Mouse (Mus musculus) yolk sac, embryonic 10.5 days (tissue): ENCODE measurements around the gene Dot1l.

Source experiments
- DNase-seq: peaks from one replicate; pipeline ENCODE4 v3.0.0-alpha.2; 2017; ENCODE audit warnings: low spot score

The Dot1l gene

DNA sequence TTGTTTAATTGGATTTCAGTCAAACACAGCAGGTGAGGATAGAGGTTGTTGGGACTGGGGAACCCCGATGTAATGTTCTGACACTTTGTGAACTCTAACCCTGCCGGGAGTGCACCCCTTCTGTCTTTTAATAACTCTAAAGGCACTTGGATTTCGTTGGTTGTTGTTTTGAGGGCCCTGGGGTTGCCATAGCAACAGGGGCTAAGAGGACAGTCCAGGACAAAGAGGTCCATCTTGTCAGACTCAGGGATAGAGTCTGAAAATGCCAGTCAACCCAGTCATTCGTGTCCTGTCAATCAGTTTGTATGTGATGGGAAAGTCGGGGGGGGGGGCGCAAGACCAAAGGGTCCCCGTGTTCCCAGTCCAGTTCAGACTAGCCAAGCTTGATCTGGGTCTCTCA is 77.8 kb downstream of the Dot1l start:
- DNase-seq, result no peak

DNA sequence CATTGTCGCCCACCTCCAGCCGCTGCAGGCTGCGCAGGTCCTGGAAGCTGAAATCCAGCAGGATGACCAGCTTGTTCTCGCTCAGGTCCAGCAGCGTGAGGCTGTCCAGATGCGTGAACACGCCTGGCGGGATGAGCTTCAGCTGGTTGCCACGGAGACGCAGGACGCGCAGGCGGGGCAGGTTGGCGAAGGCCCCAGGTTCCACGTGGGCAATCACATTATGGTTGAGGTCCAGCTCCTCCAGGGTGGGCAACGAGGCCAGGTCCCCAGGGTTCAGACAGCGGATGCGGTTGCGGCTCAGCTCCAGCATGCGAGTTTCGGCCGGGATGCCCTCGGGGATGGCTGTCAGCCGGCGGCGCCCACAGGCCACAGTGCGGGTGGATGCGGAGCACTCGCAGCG is 80.6 kb downstream of the Dot1l start:
- DNase-seq, result no peak

DNA sequence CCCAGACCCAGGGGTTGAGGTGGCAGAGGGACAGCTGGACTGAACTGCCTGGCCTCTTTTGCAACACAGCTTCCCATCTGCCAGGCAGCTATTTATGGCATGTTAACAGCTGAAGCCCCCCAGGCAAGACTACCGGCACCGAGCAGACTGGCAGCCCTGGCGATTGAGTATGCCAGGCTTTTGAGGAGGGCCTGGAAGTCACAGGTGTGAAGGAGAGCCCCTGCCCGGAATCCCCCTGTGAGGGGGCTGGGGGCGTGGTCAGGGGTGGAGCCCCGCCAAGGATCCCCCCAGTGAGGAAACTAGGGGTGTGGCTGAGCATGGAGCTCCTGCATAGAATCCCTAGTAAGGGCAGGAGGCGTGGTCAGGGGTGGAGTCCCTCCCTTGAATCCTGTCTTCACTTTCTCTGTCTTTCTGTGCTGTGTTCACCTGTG is 82.0 kb downstream of the Dot1l start:
- no peak for DNase-seq

DNA sequence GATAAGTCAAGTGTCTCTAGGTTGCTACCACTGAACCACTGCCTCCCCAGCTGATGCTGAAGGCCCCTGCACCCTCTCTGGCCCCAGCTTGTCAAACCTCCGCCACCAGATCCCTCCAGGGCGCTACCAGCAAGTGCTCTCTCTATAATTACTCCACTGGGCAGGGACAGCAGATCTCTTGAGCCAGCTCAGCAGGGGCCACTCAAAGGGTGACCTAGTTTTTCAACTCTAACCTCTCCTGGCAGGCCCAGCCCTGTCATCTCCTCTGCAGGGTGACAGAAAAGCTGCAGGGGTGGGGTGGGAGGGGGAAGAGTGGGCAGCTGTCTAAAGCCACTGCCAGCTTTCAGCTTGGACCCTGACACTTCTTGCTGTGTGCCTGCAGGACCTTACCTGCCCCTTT is 82.8 kb downstream of the Dot1l start:
- DNase-seq, result no peak

DNA sequence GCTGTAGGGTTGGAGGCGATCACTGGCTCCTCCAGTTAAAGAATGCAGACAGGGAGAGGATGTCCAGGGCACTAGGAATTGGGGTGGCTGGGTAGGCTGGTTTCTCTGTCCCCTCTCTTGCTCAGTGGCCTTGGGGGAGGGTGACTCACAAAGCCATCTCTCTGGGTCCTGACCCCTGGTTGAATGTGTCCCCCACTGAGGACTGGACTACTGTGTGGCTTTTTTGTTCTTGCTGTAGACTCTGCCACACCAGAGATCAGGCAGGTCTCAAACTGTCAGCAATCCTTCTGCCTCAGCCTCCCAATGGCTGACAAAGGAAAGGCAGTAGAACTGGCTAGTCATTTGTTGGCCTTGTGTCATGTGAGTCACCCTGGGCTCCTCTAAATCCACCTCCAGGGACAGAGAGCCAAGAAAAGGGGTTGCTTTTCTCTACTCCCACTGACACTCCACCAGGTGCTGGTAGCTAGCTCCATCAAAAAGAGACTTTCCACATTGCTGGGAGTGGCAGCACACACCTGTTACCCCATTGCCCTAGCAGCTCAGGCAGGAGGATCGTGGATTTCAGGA is 83.4 kb downstream of the Dot1l start:
- DNase-seq, result no peak

DNA sequence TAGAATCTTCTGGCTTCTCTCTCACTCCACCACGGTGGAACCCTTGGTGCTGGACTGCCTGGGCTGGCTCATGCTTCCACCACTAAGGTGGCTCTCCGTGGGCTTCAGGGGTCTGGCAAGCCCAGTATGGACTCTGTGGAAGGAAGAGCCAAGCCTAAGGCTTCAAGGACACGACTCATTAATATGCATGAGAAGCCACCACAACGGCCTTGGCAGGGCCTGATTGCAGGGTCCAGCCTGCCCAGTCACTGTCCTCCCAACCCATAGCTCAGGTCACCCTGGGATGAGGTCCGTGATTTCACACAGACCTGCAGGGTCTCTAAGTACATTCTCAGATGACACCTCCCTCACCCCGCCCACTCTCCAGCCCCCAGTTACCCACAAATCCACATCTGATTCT is 84.8 kb downstream of the Dot1l start:
- DNase-seq, result no peak

DNA sequence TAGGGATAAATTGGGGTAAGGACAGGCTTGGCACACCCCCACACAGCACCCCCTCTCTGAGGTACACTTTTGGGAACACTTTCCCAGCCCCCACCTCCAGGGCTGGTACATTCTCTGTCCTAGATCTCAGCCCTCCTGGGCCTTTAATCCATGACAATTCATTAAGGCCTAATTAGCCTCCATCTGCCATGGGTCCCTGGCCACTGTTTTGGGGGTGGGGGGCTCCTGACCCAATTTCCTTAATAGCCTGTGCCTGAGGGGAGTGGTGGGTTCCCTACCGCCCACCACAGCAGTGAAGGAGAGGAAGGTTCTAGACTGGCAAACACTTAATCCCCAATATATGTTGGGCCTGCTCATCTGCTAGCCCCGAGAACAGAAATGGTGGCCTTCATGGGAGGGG is 86.7 kb downstream of the Dot1l start:
- no peak for DNase-seq

DNA sequence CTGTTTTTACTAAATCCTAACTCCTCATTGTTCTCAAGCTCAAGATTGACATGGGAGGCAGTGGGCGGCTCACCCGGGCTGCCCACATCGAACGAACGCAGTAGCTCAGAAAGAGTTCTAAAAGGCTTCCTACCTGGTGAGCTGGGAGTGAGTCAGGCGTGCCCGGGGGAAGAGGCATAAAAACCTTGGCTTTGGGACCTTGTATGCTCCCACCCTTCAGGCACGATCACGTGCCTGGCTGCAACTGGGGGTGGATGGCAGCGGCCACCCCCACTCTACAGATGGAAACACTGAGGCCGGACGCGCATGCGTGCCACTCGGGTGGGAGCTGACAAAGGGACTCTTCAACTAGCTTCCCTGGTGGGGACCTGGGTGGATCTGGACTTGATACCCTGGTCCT is 87.3 kb downstream of the Dot1l start:
- no peak for DNase-seq

DNA sequence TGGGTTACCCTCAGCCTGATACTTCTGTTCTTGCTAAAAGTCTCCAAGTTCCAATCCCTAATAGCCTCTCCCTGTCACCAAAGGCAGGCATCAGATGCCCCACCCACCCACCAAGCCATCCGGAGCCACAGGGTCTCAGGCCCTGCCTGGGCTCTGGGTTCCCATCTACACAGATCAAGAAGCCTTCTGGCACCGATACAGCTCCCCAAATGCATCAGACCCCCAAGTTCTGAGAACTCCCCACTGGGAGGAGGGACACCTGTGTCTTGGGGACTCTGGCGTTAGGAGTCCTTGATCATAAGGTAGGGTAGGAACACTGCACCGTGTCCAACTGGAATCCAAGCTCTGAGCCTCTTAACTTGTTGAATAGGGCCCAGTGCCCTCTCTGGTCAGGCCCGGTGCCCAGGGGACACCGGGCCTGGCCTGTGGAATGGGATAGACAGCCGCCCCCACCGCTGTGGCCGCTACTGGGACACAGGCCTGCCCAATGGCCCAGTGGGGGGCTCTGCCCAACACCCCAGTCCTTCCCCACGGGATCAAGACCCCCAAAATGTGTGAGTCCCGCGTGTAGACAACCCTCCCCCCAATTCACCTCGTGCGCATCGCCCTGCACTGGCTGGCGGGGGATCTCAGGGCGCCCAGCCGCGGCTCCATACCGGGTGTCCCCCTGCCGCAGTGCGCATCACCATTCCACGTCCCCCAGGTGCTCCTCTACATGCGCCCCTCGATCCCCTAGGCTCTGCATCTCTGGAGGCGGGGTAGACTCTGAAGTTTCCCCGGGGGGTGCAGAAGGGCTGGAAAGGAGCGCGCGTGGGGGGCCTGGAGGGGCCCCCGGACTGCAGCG is 88.3 kb downstream of the Dot1l start:
- DNase-seq, result no peak

DNA sequence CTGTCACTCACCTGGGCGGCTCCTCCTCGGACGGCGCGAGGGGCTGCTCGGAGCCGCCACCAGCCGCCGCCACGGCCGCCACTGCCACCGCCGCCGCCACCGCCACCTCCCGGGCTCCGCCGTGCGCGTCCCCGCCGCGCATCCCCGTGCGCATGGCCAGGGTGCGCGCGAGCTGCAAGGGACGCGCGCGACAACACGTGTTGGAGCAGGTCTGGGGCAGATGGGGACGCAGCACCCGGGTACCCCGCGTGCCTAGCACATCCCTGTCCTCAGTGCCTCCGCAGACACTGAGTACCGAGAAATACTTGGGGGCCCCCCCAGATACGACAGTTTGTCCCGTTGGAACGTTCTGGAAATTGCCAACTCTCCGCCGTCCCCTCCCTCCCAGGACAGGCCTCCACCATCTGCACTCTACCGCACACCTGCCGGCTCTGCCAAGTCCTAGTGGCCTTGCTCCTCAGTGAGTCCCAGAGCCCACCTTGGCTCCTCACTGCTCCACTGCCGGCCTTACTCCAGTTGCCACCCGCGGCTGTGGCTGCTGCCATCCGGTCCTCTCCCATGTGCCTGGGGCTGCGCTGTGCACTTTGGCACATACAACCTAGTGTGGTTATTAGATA is 89.0 kb downstream of the Dot1l start, which contains the start of gene Lingo3:
TSS of gene Lingo3 (minus strand) at position 109 of the 617 bp plus-strand sequence.
- DNase-seq, result no peak
